Mouse (Mus musculus) embryonic fibroblast, embryonic 13.5 days (primary cell): ENCODE results near the gene Gpr137. TPM values are rescaled to one million over a fixed set of nuclear protein-coding genes. Genes with fewer than 3 reads are reported as not detected.

Experiments
- H3K27ac ChIP-seq: 2 replicates; pipeline ENCODE4 v1.5.1; 2012; ENCODE audit warnings: low read length, control low read depth, inconsistent platforms; ENCODE audit not compliant: insufficient read depth
- H3K4me1 ChIP-seq: 2 replicates; pipeline ENCODE4 v1.6.1; 2011; ENCODE audit warnings: low read length; ENCODE audit not compliant: control insufficient read depth, insufficient read depth
- H3K4me3 ChIP-seq: 2 replicates; pipeline ENCODE4 v1.5.1; 2011; ENCODE audit warnings: mild to moderate bottlenecking, control low read depth, low read length; ENCODE audit not compliant: insufficient read depth
- CTCF ChIP-seq: IDR thresholded peaks from 2 replicates; pipeline ENCODE4 v1.5.1; 2011; ENCODE audit warnings: mild to moderate bottlenecking, control low read depth, low read length, moderate library complexity, borderline replicate concordance; ENCODE audit not compliant: insufficient read depth
- POLR2A ChIP-seq: IDR thresholded peaks from 2 replicates; pipeline ENCODE4 v1.6.1; 2011; ENCODE audit warnings: low read depth, mild to moderate bottlenecking, control low read depth, low read length, moderate library complexity
- polyA plus RNA-seq: library from polyadenylated mRNA; stranded (reverse); fragments of >200 nt; gene quantifications from 2 replicates; pipeline ENCODE4 v1.2.4, GENCODE M21; 2011; ENCODE audit warnings: low read depth; ENCODE audit not compliant: missing spikeins, insufficient read length

Gpr137 gene
- polyA plus RNA-seq, 1 experiment = 26.7 TPM

GRCm38 (mm10) chr19:6980381-6981093 lies 38.3 kb upstream of the Gpr137 start, which contains the start of gene Fkbp2:
Fkbp2 (minus strand) TSS chr19:6980501.
- TF ChIP-seq POLR2A (peak; percentile 99), CTCF (no peak)
- Histone ChIP-seq H3K4me1 (peaks cover 9% of the 10 kb centered on the region), H3K27ac (peak within 1 kb of the TSS; percentile 64), H3K4me3 (peak within 1 kb of the TSS; percentile 61)

GRCm38 (mm10) chr19:6979486-6980380 lies 37.5 kb upstream of the Gpr137 start:
- TF ChIP-seq POLR2A (peak; percentile 33; the same call in 1 of the 2 replicates), CTCF (peak; percentile 49; the same call in 1 of the 2 replicates)
- H3K27ac ChIP-seq = peak overlapping the region; percentile 23
- peaks cover 9% of the 10 kb centered on the region for H3K4me1 ChIP-seq
- peak overlapping the region; percentile 48 for H3K4me3 ChIP-seq

GRCm38 (mm10) chr19:6979001-6979479 lies 36.8 kb upstream of the Gpr137 start:
- Histone ChIP-seq H3K4me1 (peaks cover 9% of the 10 kb centered on the region), H3K27ac (peak overlapping the region; percentile 21), H3K4me3 (peak overlapping the region; percentile 44)
- TF ChIP-seq POLR2A (peak; percentile 22; the same call in 1 of the 2 replicates), CTCF (no peak)

GRCm38 (mm10) chr19:6978639-6978974 lies 36.3 kb upstream of the Gpr137 start:
- peaks cover 9% of the 10 kb centered on the region for H3K4me1 ChIP-seq

GRCm38 (mm10) chr19:6977759-6978638 lies 35.7 kb upstream of the Gpr137 start:
- no peak overlapping the region for H3K27ac ChIP-seq
- H3K4me3 ChIP-seq = no peak overlapping the region
- TF ChIP-seq CTCF (no peak), POLR2A (no peak)
- H3K4me1 ChIP-seq = peaks cover 9% of the 10 kb centered on the region

More at GRCm38 (mm10) chr19:6978639-6978974, 36.3 kb upstream of the Gpr137 start:
- TF ChIP-seq POLR2A (no peak), CTCF (no peak)
- H3K4me3 ChIP-seq = peak overlapping the region; percentile 44
- H3K27ac ChIP-seq = 0 out of 2 replicates have a peak overlapping the region, but pooled peaks have one; percentile 10

- peak within 1 kb of the TSS; percentile 84 for H3K27ac ChIP-seq
- peak within 1 kb of the TSS; percentile 98 for H3K4me3 ChIP-seq
- H3K4me1 ChIP-seq = peaks cover 15% of the 10 kb centered on the region
- TF ChIP-seq CTCF (no peak), POLR2A (peak; percentile 41; the same call in 1 of the 2 replicates)
Measured at GRCm38 (mm10) chr19:6975537-6976521, 33.5 kb upstream of the Gpr137 start, which contains the start of gene Plcb3. Plcb3 (minus strand) TSS chr19:6976470.

- peak; percentile 92 for TF ChIP-seq POLR2A
- TF ChIP-seq CTCF = no peak
- Histone ChIP-seq H3K4me3 (peak within 1 kb of the TSS; percentile 98), H3K4me1 (peaks cover 15% of the 10 kb centered on the region), H3K27ac (peak within 1 kb of the TSS; percentile 89)
Measured at GRCm38 (mm10) chr19:6974211-6975205, 32.2 kb upstream of the Gpr137 start, which contains the start of gene Ppp1r14b. Ppp1r14b (plus strand) TSS chr19:6974968.
